Mouse (Mus musculus): ENCODE measurements around the gene Slc38a9. TPM values are rescaled to one million over a fixed set of nuclear protein-coding genes. Genes with fewer than 3 reads are reported as not detected.

The Slc38a9 gene
- total and polyA plus RNA-seq, 3 experiments = 13.2 to 21.3 (median 18.6) TPM

DNA sequence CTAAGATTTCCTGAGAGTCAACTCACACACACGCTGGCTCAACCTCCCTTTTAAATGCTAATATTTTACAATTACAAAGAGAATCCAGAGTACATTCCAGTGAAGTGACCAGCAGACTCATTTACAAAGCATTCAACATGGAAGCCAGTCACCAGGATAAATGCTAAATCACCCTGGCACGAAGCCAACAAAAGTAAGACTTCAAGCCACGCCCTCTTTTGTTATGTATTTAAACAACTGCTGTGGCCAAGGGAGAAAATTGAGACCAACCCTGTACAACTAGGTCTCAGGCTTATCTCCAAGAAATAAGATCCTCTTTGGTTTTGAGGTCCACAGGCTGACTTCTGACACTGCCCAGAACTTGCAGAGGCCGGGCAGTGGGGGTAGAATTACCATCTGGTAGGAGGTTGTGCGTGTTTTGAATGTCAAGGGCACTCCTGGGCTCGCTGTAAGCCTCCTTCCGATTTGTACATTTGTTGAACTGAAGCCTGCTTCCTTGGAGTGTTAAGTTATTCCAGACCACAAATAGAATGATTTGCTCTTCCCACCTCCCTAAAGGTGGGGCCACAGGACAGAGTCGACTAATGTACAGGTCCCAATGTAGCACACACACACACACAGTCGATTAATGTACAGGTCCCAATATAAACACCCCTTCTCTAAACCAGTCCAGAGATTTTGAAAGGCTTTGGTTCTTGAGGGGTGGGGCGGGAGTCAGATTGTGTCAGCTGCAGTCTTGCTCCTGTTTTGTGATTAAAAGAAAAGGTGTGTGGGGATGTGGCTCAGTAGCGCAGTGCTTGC, 110.2 kb downstream of the Slc38a9 start:
- DNase-seq = peak; percentile 87

DNA sequence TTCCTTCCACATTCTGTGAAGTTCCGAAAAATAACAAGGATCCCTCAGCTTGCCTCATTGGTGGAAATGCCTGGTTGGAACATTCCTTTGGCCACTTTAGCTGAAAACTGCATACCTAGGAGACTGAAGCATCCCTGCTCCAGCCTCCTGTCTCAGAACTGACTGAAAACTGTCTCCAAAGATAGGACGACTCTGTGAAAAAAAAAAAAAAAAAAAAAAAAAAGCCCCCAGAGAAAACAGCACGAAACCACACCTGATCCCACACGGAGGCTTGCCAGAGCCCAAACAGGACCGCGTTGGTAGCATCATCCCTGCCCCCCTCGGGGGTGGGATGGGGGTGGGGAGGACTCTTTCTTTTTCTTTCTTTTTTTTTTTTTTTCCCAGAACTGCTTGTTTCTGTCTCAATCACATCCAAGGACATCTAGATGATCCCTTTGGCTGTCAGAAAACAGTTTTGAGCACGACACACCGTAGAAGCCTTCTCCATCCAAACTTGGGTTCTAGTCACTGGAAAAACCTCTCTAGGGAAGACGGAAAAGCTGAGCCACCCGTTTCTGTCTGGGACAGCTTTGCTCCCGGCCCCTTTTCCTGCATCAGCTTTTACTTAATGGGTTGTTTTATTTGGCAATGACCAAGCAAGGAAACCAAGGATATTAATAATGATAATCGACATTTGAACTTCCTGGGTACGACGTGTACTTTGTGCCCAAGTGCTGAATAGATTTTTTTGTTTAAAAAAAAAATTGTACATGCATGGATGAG, 111.1 kb downstream of the Slc38a9 start:
- DNase-seq = peak; percentile 71

DNA sequence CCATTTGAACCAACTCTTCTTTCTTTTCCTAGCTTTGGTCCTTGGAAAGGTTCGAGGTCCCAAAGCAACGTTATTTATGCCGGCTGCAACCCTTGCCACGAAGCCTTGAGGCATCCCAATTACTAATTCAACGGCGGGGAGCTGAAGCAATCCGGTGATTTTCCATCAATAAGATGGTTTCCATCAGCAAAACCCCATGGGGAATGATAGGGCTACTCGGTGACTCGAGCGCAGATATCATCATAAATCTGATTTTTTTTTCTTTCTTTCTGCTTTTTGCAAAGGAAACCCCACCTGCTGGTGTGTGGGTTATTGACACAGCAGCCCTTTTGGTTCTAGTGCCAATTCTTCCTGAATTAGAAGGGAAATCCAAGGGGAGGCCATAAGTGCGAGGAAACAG, 111.7 kb downstream of the Slc38a9 start:
- DNase-seq = peak; percentile 78

DNA sequence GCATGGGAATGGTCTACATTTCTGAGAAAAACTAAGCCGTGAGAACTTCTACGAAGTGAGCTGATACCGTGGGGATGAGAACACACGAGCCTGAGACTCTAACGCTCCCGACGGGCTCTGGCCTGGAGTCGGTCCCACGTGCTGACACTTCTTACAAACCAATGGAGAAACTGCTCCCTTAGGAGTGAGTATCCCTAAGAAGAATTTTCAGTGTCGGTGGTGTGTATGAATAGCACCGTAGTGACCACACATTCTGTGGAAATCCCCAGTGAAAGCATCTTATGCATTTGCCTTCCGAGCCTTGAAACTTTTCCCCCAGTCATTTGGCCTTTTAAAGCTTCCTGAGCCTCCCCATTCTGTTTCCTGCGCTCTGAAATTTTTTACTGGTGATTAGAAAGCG, 112.3 kb downstream of the Slc38a9 start:
- no peak for DNase-seq

DNA sequence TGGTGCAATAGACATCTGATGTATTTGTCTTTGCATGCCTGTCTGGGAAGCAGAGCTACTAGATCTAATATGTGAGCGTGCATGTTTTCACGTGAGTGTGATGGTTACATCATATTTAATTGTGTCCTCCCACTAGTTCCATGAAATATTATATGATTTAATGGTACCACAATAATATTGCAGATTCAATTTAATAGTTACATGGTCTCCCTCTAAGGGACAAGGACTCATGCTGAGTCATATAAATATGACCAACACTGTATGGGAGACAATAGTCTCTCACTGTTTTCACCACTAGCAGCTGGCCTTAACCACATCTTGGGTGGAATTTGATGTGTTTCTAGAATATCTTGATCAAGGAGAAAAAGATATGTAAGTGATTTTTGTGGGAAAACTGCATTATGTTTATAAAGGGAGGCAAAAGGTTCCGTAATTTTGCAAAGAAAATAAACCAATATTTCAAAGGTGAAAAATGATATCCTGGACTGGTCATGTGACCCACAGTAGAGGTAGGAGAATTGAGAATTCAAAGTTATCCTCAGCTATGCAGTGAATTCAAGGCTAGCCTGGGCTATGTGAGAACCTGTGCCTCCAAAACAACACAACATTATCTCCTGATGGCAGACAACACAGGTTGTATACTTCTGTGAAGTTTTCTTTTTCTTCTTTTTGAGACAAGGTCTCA, 113.6 kb downstream of the Slc38a9 start:
- DNase-seq = no peak

DNA sequence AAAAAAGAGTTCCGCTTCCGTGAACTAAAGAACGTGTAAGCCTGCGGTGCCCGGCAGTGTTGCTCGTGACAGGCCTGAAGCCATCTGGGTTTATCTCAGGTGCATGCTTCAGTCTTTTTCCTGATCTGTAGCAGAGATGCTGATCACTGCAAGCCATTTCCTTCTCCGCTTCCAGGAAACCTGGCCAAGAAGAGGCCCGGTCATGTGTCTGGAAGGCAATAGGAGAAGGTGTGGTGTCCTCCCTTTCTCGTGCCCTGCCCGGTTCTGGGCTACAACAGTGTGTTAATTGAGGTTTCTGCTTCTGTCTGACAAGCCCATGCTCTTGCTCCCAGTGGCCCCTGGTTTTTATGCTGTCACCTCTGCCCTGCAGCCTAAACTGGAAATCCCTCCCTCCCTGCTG, 115.3 kb downstream of the Slc38a9 start:
- no peak for DNase-seq

DNA sequence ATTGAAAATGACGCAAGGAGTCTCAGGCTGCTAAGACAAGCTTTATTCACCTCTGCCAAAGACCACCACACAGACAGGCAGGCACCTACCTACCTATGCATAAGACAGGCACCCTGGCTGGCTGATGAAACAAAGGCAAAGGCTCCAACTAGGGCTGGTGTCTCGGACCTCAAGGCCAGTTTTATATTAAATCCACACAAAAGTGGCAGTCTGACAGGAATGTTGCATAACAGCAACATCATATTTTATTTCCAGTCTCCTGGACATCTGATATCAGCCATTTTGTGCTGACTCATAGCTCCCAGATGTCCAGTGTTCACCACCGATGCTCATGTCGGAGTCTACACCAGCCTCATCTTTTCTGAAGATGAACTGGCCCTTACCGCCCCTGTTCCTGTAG, 117.9 kb downstream of the Slc38a9 start:
- DNase-seq = peak; percentile 52

DNA sequence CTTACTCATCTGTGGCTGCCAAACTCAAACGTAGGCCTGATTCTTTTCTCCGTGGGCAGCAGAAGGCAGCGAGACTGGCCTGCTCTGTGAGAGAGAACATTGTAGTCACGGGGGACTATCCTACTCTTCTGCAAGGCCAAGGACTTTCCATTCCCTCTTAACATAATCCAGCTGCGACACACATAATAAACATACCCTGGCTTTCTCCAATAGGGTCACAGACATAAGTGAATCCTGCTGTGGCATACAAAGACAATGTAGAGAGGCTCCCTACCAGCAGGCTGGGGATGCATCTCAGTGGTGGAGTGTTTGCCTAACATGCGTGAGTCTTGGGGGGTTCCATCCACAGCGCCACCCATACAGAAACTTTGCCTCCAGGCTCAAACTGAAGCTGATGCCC, 124.8 kb downstream of the Slc38a9 start:
- no peak for DNase-seq

DNA sequence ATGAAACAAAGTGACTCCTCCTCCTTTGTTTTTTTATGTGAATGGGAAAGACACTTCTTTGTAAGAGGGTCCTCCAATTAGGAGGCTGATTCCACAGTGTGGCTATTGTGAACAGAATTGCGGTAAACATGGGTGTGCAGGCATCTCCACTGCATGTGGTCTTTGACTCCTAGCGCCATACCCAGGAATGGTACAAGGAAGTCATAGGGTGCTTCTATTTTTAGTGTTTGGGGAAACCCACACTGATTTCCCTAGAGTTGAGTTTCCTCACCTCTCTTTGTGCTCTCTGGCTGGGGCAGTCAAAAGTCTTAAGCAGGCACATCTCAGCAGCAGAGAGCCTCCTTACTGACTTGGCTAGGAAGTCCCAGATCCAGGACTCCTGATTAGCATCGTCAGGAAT, 125.6 kb downstream of the Slc38a9 start:
- no peak for DNase-seq

DNA sequence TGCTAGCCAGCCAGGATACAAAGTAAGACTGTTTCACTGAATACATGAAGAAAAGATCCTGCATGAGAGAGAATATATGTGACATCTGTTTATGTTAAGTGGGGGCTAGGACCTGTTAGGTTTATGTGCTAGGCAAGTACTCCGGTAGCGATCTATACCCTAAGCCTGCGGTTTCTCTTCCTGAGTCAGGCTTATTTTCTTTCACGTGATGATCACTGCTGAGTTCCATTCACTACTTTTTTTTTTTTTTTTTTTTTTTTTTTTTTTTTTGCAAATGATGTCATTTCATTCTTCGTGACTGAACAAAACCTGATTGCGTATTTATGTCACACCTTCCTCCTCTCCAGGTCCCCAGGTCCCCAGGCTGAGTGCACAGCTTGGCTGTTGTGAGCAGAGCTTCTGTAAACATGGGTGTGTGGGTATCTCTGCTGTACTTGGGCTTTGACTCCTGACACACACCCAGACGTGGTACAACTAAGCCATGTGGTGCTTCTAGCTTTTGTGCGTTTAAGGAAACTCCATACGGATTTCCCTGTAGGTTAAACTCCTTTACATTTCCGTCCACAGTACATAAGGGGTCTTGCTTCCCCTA, 126.5 kb downstream of the Slc38a9 start:
- no peak for DNase-seq

Other genes starting within 250 kb of the Slc38a9 start
- gene Il6st, start 196.7 kb upstream of the Slc38a9 start, total RNA-seq (2021) = 100 to 1,000 TPM; 339 to 355 TPM
- 27.8 and 44.4 TPM in 2 replicates for gene Il6st, start 196.7 kb upstream of the Slc38a9 start, polyA plus RNA-seq (2012; rRNA removed)
- under 1 TPM; 0.32 to 0.38 TPM for gene Il31ra, start 66.4 kb upstream of the Slc38a9 start, total RNA-seq (2021)
- gene Il31ra, start 66.4 kb upstream of the Slc38a9 start, polyA plus RNA-seq (2012; rRNA removed) = 0.03 and 0.11 TPM in 2 replicates
- under 1 TPM; 0.24 to 0.66 TPM for gene Ddx4, start 8.3 kb upstream of the Slc38a9 start, total RNA-seq (2021)
- 0.06 TPM in 2 replicates for gene Ddx4, start 8.3 kb upstream of the Slc38a9 start, polyA plus RNA-seq (2012; rRNA removed)
- 100 to 1,000 TPM; 214 to 281 TPM for gene Plpp1, start 140.0 kb downstream of the Slc38a9 start, total RNA-seq (2021)
- 213 and 226 TPM in 2 replicates for gene Plpp1, start 140.0 kb downstream of the Slc38a9 start, polyA plus RNA-seq (2012; rRNA removed)